Mouse (Mus musculus) liver, adult 2 months (tissue): ENCODE measurements at regions not wholly inside any gene's neighbourhood (a gene's known extent, or its start where the extent isn't known, plus 50 kb on each side); places are given as distances from the start of the nearest gene placed in this dataset.

Experiments
- DNase-seq: peaks from one replicate; pipeline ENCODE4 v3.0.0-alpha.2; 2011; ENCODE audit warnings: low read depth, low spot score; ENCODE audit errors: extremely low read depth
- H3K27ac ChIP-seq: fragments of 200-500 bp; replicated peaks from 2 replicates; pipeline ENCODE4 v1.5.1; 2012; ENCODE audit warnings: low read depth, mild to moderate bottlenecking, control low read depth, inconsistent platforms, low read length; ENCODE audit not compliant: insufficient read depth
- H3K27me3 ChIP-seq: fragments of 200-500 bp; 2 replicates; pipeline ENCODE4 v1.6.1; 2012; ENCODE audit warnings: mild to moderate bottlenecking, moderate library complexity, low read length, inconsistent platforms; ENCODE audit not compliant: control insufficient read depth, insufficient read depth
- H3K36me3 ChIP-seq: fragments of 200-500 bp; 2 replicates; pipeline ENCODE4 v1.6.1; 2012; ENCODE audit warnings: low read length, inconsistent platforms; ENCODE audit not compliant: control insufficient read depth, insufficient read depth
- H3K4me1 ChIP-seq: fragments of 200-500 bp; 2 replicates; pipeline ENCODE4 v1.6.1; 2011; ENCODE audit warnings: low read length; ENCODE audit not compliant: control insufficient read depth, insufficient read depth
- H3K4me3 ChIP-seq: fragments of 200-500 bp; 2 replicates; pipeline ENCODE4 v1.5.1; 2011; ENCODE audit warnings: low read depth, mild to moderate bottlenecking, control low read depth, low read length, moderate library complexity; ENCODE audit not compliant: insufficient read depth
- H3K79me2 ChIP-seq: fragments of 200-500 bp; 2 replicates; pipeline ENCODE4 v1.6.1; 2012; ENCODE audit warnings: inconsistent platforms, mild to moderate bottlenecking, low read length, moderate library complexity; ENCODE audit not compliant: control insufficient read depth, insufficient read depth
- H3K9ac ChIP-seq: fragments of 200-500 bp; 2 replicates; pipeline ENCODE4 v1.6.1; 2012; ENCODE audit warnings: low read depth, mild to moderate bottlenecking, control low read depth, inconsistent platforms, low read length
- CTCF ChIP-seq: fragments of 200-500 bp; IDR thresholded peaks from 2 replicates; pipeline ENCODE4 v1.5.1; 2011; ENCODE audit warnings: low read depth, low read length, control low read depth
- POLR2A ChIP-seq: fragments of 200-500 bp; IDR thresholded peaks from 2 replicates; pipeline ENCODE4 v1.6.1; 2011; ENCODE audit warnings: low read length, control low read depth; ENCODE audit not compliant: insufficient read depth; ENCODE audit errors: extremely low read depth
- WGBS: fragments of 180-500 bp; shearing (Covaris S2); methylation state at CpG from one replicate; pipeline ENCODE4 v1.1.7; 2018; 5-methylcytosine and 5-hydroxymethylcytosine counted together

- no peaks in the 10 kb centered on the region for H3K36me3 ChIP-seq
- 76% methylated on average over 5 of the region's 5 CpGs for WGBS
- peak; percentile 22 for DNase-seq
Measured at GRCm38 (mm10) chr12:77531294-77531693, 293.4 kb downstream of the Fut8 start.

GRCm38 (mm10) chr12:77532547-77532946 is 294.6 kb downstream of the Fut8 start:
- H3K36me3 ChIP-seq, result no peaks in the 10 kb centered on the region
- no peak overlapping the region for H3K4me3 ChIP-seq
- no peak overlapping the region for H3K9ac ChIP-seq
- DNase-seq, result no peak
- TF ChIP-seq CTCF, result no peak
- no peak for TF ChIP-seq POLR2A
- no peaks in the 10 kb centered on the region for H3K27me3 ChIP-seq
- H3K4me1 ChIP-seq, result no peaks in the 10 kb centered on the region
- 73% methylated on average over 8 of the region's 8 CpGs for WGBS
- H3K79me2 ChIP-seq, result no peaks in the 10 kb centered on the region
- H3K27ac ChIP-seq, result no peak overlapping the region

More at GRCm38 (mm10) chr12:77531294-77531693, 293.4 kb downstream of the Fut8 start:
- Histone ChIP-seq H3K4me1 (no peaks in the 10 kb centered on the region), H3K27ac (no peak overlapping the region), H3K79me2 (no peaks in the 10 kb centered on the region), H3K9ac (no peak overlapping the region), H3K27me3 (no peaks in the 10 kb centered on the region), H3K4me3 (no peak overlapping the region)
- TF ChIP-seq POLR2A (no peak), CTCF (peak; percentile 94)

GRCm38 (mm10) chr12:77533606-77534005 is 295.7 kb downstream of the Fut8 start:
- DNase-seq, result no peak
- Histone ChIP-seq H3K79me2 (no peaks in the 10 kb centered on the region), H3K4me3 (no peak overlapping the region), H3K9ac (no peak overlapping the region), H3K36me3 (no peaks in the 10 kb centered on the region), H3K27ac (no peak overlapping the region), H3K27me3 (no peaks in the 10 kb centered on the region), H3K4me1 (no peaks in the 10 kb centered on the region)
- TF ChIP-seq POLR2A (no peak), CTCF (no peak)
- 90% methylated on average over 2 of the region's 2 CpGs for WGBS

- H3K9ac ChIP-seq, result no peak overlapping the region
- no peak for DNase-seq
- H3K4me3 ChIP-seq, result no peak overlapping the region
- H3K4me1 ChIP-seq, result no peaks in the 10 kb centered on the region
- TF ChIP-seq CTCF (no peak), POLR2A (no peak)
- no peaks in the 10 kb centered on the region for H3K79me2 ChIP-seq
- no peak overlapping the region for H3K27ac ChIP-seq
- WGBS, result 76% methylated on average over 3 of the region's 3 CpGs
- no peaks in the 10 kb centered on the region for H3K27me3 ChIP-seq
- H3K36me3 ChIP-seq, result no peaks in the 10 kb centered on the region
Measured at GRCm38 (mm10) chr12:77534079-77534478, 296.2 kb downstream of the Fut8 start.

- no peak for DNase-seq
- H3K79me2 ChIP-seq, result no peaks in the 10 kb centered on the region
- H3K27ac ChIP-seq, result no peak overlapping the region
- TF ChIP-seq CTCF, result no peak
- TF ChIP-seq POLR2A, result no peak
- no peaks in the 10 kb centered on the region for H3K36me3 ChIP-seq
- no peak overlapping the region for H3K9ac ChIP-seq
- H3K4me1 ChIP-seq, result no peaks in the 10 kb centered on the region
- H3K4me3 ChIP-seq, result no peak overlapping the region
- H3K27me3 ChIP-seq, result no peaks in the 10 kb centered on the region
- 81% methylated on average over 3 of the region's 3 CpGs for WGBS
Measured at GRCm38 (mm10) chr12:77535147-77535546, 297.2 kb downstream of the Fut8 start.

GRCm38 (mm10) chr12:77537139-77537848 is 299.4 kb downstream of the Fut8 start:
- peak; percentile 3 for DNase-seq
- Histone ChIP-seq H3K36me3 (no peaks in the 10 kb centered on the region), H3K79me2 (no peaks in the 10 kb centered on the region), H3K4me3 (no peak overlapping the region), H3K9ac (no peak overlapping the region), H3K27ac (no peak overlapping the region), H3K4me1 (no peaks in the 10 kb centered on the region), H3K27me3 (no peaks in the 10 kb centered on the region)
- WGBS, result 80% methylated on average over 8 of the region's 8 CpGs
- no peak for TF ChIP-seq POLR2A
